Mouse (Mus musculus) layer of hippocampus, adult 8-10 months (tissue): Measurements from ENCODE around the gene Tmcc1. TPM values are rescaled to one million over a fixed set of nuclear protein-coding genes. Genes with fewer than 3 reads are reported as not detected.
"Not testable (repeated sequence)": the region's sequence is repeated elsewhere in the genome, so short reads cannot be mapped to it uniquely, and the experiment has no call there.

Source experiments
- DNase-seq, 2 experiments: peaks; one replicate each; pipeline ENCODE4 v3.0.0; 2022; ENCODE audit warnings: low spot score in 2 of 2
- total RNA-seq, 4 experiments: library from RNA; stranded (reverse); gene quantifications; 2 replicates each; pipeline ENCODE4 v1.2.4; 2022

Tmcc1 gene
- 10 to 100 TPM; 80.2 to 90.1 (median 85.2) TPM for total RNA-seq

DNA sequence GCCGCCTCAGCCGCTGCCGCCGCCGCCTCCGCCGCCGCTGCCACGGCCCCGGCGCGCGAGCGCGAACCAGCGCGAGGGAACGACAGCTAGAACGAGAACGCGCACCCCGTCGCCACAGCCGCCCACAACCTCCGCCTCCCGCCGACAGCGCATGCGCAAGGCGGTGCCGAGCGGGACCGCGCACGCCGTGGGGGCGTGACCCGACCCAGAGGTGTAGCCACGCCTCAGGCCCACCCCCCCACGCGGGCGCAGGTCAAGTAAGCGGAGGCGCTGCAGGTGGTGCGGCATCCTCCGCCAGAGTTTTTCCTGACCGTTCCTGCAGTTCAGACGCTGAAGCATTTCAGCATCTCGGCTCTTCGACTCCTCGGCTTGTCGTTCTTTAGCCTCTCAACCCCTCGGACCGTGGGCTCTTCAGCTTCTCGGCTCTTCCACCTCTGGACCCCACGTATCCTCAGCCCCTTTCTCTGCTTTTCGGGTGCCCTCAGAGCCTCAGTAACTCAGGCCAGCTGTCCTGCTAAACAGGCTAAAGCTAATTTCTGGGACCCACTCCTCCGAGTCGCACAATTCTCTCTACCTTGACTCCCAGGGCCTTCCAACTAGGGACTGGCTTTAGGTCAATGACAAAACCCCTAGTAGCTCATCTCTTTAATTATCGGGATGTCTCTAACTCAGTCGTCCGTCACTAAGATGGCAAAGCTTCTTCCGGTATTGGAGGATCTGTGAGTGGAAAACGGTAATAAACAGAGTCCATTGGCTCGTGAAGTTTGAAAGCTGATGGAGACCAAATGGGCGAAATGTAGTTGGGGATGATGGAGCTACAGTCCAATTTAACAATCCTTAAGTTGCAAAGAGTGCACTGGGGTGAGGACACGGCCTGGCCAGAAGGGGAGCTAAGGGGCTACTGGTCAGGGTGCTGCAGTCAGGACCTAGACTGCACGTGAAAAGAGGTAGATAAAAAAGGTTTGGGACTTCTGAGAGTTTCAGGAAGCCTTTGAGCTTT lies at the start of gene Tmcc1:
Tmcc1 (minus strand) TSS at position 93 of the 1,000 bp plus-strand sequence.
- DNase-seq: peak; percentile 95 to 98

DNA sequence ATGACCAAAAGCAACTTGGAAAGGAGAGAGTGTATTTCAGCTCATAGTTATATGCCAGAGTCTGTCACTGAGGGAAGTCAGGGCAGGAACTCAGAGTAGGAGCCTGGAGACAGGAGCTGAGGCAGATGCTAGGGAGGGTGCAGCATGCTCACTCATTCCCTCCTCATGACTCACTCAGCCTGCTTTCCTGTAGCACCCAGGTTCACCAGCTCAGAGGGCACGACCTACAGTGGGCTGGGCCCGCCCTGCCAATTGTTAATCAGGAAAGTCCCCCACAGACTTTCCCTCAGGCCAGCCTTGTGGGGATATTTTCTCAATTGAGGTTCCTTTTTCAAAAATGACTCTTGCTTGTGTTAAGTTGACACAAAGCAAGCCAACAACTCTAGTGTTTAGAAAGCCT lies 47.1 kb upstream of the Tmcc1 start:
- no peak for DNase-seq

DNA sequence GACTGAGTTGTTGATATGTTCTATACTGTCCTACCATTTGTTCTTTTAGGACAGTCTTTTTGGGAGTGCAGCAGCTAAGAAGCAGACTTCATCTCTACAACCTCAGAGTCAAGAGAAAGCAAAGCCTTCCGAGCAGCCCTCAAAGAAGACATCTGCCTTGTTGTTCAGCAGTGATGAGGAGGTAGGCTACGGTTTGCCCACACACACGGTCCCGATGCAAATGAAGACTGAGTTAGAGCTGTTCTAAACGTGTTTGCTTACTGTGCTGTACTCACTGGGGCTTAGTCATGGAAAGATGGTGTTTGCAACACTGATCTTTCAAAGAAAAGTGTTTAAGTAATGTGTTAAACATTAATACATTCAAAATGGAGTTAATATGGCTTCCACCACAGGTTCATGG lies 44.8 kb upstream of the Tmcc1 start:
- no peak for DNase-seq

DNA sequence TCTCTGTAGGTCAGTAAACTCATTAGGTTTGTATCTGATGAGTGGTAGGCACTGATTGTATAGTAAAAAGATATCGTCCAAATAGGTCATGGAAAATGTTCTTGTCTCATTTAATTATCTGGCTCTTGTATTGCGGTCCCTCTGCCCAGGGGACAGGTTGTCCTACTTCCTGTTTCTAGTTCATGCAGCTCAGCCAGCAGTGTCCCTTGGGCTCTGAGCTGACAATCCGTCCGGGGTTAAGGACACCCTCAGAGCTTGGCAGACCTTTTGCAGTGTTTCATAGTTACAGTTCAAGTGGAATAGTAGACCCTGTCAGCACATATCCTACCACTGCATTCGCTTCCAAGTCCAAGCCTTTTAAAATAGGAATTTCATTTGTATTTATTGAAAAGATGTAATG lies 42.0 kb upstream of the Tmcc1 start:
- DNase-seq: no peak

DNA sequence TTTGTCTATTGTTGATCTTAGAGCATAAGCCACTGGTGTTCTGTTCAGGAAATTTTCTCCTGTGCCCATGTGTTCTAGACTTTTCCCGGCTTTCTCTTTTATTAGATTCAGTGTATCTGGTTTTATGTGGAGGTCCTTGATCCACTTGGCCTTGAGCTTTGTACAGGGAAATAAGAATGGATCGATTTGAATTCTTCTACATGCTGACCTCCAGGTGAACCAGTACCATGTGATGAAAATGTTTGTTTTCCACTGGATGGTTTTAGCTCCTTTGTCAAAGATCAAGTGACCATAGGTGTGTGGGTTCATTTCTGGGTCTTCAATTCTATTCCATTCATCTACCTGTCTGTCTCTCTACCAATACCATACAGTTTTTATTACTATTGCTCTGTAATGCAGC lies 41.5 kb upstream of the Tmcc1 start:
- DNase-seq: not testable (repeated sequence)

DNA sequence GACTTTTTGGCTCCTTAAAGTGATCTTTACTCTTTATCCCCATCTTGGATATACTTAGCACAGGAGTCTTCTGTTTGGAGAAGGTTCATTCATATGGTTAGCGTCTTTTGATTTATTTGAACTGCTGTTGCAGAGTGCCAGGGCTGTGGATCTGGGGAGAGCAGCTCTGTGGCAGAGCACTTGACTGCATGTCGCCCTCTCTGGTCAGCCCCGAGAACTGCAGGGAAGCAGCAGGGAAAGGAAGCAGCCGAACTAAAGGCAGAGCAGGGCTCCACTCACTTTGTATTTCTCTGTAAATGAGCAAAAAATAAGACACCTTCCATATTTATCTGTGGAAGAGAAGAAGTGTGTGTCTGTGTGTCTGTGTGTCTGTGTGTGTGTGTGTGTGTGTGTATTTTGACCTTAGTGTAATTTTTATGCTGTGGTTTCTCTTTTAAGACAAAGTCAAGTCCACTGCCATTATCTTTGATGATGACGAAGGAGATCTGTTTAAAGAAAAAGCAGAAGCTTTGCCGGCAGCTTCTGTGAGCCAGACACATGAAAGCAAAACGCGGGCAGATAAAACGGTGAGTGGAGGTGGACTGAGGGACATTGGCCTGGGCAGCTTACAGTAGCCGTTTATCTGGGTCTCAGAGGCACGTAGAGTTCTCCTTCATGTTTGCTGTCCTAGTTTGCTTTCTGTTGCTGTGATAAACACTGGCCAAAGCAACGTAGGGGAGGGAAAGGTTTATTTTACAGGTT lies 35.7 kb upstream of the Tmcc1 start:
- peak; percentile 49 to 74 for DNase-seq

DNA sequence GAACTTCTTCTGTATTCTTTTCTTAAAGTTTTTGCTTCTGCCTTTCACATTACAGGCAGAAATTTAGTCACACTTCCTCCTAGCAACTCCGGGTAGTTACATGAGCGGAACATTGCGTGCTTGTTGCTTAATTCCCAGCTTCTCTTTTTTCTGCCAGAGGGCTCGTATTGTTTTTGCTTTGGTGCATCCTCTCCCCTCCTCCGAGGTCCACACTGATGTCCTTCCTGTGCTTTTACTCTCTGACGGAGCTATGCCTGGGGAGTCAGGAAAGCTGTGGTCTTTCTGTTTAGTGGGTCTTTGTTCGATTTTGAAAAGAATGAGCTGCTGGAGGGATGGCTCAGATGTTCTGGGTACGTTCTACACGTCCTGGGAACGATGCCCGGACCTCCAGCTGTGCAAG lies 34.5 kb upstream of the Tmcc1 start:
- DNase-seq: no peak

DNA sequence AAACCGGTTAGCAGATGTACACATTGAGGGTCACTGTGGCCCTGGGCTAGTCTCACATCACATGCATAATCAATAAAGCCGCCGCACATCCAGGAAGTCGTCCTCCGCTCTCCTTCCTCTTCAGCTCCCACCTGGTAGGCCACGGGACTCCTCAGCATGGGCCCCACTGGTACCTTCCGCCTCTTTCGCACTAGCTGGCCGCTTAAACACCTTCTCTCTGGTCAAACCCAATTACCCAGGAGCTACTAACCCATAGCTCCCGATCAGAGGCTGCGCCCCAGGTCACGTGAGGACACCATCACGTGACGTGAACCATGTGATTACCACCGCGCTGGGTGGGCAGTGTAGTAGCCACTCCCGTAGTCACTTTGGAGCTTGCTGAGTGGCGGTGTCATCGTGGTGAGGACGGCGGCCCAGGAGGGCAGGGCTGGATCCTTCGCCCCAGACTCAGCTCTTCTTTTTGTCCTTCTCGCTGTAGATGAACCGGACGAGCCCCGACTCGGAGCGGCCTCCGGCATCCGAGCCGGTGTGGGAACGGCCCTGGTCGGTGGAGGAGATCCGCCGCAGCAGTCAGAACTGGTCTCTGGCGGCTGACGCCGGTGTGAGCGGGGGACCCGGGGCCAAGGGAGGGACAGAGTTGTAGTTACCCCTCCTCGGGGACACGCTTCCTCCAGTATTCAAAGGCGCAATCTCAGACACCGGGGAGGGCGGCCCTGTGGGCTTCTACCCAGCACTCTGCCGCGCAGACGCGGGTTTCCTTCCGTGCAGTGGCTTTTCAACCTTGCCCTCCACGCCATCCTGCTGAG lies 14.6 kb upstream of the Tmcc1 start, which contains the start of gene Washc2:
Washc2 (plus strand) TSS at position 310 of the 806 bp plus-strand sequence.
- peak; percentile 95 to 97 for DNase-seq

DNA sequence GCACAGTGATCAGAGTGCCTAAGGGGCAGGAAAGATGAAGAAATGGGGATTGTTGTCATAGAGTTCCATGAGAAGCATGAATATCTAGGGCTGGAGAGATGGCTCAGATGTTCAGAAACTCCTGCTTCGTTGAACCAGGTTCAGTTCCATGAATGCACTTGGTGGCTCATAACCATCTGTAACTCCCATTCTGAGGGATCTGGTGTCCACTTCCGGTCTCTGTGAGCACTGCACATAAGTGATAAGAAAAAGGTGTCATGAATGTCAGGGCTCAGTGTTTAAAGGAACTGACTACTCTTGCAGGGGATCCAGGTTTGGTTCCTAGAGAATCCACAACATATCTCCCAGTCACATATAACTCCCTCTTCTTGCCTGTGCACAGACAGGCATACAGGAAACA lies 6.4 kb upstream of the Tmcc1 start:
- no peak for DNase-seq

DNA sequence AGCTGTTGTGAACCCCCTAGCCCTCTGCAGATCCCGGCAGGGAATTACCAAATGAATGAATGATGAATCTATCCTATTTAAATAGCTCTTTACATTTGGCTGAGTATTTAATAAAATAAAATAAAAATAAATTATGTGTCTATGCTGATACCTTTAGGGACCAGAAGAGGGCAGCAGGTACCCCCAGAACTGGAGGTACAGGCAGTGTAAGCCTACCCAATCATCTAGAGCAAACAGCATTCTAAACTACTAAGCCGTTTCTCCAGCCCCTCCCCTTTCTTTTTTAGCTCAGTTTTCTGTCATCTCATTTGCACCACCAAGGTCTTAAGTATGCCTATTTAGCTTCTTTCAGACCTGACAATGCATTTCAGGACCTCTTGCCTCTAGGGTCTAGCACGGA lies 4.9 kb upstream of the Tmcc1 start:
- no peak for DNase-seq

DNA sequence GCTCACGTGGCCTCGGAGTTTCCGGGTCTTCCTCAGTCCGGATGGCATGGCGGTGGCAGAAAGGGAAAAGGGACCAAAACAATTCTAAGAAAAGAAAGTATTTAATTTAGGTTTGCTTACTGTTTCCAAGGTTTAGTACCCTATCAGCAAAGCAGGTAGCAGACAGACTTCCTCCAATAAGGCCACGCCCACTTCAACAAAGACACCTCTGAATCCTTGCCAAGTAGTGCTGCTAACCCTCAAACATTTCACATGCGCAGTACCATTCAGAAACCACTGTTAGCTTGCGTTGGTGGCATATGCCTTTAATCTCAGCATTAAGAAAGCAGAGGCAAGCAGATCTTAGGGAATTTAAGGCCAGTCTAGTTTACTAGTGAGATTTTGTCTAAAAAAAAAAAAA lies 2.5 kb upstream of the Tmcc1 start:
- no peak for DNase-seq

DNA sequence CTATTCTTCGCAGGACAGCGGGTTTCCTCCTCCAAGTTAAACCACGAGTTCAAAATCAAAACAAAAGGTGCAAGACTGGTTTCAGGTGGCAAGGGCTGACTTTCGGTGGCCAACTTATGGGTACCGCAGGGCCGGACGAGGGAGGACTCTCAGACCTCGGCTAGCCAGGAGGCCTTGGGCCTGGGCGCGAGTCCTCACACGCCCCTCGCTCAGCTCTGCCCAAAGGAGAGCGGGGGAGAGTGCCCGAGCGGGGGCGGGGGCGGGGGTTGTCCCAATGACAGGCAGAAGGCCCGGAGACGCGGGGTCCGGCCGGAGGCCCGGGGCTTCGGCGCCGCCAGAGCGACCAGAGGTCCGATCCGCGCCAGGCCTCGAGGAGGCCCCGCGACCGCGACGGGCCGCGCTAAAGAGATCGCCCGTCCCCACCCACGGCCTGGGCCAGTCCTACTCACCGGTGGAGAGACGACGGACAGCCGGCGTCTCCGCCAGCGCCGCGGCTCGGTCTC lies 426 bp downstream of the Tmcc1 start:
- DNase-seq: no peak

DNA sequence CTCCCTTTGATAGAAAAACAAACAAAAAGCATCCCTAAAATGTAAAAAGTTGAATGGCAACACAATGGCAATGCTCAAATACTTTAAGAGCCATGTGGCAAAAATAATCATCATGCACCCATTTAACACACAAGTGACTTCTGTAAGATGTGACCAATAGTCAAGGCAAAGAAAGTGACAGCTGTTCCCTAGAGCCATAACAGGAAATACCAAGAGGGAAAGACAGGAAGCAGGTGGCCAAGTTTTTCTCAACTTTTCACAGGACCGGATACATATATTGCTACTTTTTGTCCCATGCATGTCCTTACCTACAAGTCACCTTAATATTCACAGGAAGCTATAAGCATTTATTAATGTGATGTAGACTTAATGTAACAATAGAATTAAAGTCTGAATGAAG lies 3.9 kb downstream of the Tmcc1 start:
- DNase-seq: no peak

DNA sequence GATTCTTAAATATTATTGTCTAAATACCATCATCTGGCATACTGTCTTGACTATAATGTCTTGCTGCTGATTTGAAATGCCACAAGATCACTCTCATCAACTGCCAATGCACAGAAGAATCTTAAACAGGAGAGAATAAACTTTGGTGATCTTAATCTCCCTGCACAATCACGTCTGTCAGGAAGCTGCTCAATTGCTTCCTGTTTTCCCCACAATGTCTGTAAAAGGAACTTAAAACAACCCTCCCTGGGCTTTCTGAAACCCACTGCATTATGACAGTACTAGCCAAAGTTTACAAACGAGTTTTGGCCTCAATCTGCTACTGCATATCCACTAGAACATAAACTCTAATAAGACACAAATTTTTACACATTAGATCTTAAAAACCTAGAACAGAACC lies 6.8 kb downstream of the Tmcc1 start:
- DNase-seq: no peak

DNA sequence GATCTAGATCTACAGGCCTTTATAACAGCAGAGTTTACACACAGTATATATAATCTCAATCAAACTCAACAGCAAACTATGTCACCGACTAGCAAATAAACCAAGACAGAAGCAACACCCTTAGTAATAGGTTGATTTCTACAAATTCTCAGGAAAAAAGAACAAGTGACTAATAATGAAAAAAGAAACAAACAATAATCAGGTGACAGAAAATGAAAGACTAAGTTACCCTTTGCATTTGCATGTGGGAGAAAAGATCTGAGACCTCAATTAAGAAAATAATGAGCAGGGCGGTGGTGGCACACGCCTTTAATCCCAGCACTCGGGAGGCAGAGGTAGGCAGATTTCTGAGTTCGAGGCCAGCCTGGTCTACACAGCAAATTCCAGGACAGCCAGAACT lies 9.8 kb downstream of the Tmcc1 start:
- no peak for DNase-seq

DNA sequence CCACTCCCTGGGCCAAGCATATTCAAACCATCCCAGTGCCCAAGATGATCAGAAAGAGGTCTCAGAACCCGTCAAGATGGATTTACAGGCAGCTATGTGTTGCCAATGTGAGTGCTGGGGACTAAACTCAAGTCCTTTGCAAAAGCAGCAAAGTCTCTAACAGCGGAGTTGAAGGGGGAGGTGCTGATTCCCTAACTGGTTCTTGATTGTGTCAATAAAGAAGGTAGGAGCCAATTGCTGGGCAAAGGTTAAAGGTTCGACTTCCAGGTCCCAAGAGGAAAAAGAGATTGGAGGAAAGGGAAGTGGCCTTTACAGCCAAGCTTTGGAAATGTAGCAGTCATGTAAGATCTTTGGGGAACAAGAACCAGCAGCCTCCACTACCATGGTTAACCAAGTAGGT lies 12.6 kb downstream of the Tmcc1 start:
- no peak for DNase-seq

DNA sequence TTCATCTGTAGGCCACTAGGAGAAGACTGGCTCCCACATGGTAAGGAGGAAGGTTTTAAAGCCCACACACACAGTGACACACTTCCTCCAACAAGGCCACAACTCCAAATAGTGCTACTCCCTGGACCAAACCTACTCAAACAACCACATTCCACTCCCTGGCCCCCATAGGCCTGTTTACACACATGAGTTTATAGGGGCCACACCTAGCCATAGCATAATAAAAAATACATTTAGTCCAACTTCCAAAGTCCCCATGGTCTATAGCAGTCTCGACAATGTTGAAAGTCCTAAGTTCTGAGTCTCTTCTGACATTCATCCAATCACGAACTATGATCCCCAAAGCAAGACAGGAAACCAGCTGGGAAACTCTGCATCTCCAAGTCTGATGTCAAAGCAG lies 14.9 kb downstream of the Tmcc1 start:
- no peak for DNase-seq

DNA sequence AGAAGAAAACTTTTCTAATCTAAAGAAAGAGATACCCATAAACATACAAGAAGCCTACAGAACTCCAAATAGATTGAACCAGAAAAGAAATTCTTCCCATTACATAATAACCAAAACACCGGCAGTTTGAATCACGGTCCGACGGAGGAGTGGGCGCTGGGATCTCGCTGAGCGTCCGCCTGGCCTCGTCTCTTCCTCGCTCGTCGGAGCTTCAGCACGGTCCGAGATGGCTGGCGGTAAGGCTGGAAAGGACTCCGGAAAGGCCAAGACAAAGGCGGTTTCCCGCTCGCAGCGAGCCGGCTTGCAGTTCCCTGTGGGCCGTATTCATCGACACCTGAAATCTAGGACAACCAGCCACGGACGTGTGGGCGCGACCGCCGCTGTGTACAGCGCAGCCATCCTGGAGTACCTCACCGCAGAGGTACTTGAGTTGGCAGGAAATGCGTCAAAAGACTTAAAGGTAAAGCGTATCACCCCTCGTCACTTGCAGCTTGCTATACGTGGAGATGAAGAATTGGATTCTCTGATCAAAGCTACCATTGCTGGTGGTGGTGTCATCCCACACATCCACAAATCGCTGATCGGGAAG lies 19.7 kb downstream of the Tmcc1 start:
- not testable (repeated sequence) for DNase-seq

DNA sequence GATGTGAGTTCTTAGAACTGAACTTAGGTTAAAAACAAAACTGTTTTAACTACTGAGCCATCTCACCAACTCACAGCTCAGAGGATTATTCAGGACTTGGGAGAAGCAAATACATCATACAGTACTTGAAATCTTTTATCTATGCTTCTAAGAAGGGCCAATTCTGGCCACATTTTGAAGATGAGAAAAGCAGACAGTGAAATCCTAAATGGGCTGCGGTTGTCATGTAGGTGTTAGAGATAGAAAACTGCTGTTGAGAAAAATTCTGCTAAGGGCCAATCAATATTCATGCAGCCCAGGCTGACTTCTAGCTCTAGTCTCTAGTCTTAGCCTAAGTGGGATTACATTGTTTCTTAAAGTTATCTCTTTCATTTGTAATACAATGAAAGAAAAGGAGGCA lies 26.9 kb downstream of the Tmcc1 start:
- no peak for DNase-seq

DNA sequence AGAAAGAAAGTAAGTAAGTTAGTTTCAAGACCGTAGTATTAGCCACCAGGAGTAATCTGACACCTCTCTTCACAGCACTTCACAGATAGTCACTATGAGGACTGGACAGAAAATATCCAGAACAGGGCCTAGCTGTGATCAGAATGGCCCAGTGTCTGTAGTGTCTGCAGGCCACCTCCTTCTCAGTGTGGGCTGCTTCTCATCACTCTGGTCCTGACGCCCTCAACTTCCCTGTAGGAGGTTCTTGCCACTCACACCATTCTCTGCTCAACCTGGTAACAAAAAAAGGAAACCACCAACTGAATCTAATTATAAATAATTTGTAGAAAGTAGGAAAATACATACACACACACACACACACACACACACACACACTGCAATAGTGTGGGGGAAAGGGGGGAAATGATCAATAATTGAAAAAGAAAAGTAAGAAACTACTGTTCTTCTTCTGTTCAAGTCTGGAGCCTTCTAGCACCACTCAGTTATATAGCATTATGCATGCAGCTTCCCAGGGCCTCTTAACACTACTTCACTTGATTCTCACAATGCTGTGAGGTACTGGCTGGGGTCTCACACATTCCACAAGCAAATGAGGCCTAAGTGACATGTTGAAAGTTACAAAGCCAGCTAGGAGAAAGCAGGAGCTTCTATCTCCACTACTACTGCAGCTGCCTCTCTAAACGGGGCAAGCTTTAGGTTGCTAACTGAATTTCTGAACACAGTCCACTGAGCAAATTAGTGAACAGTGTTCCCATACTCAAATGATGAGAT lies 38.2 kb downstream of the Tmcc1 start:
- no peak for DNase-seq
